8 mouse cellular contexts compared by ENCODE assay signal in genomic region chr7:16783224-16783688, GRCm38 (mm10). TPM values are rescaled to one million over a fixed set of nuclear protein-coding genes. Genes with fewer than 3 reads are reported as not detected.
DNase-seq lines count a peak whose midpoint lies in the region; ATAC-seq lines count a peak whose summit lies in the region.

No protein-coding gene starts in this region.

- 22% methylated on average over 10 of the region's 10 CpGs for WGBS in forebrain, embryonic 16.5 days
- WGBS in kidney, embryonic 14.5 days, result 22% methylated on average over 10 of the region's 10 CpGs
- 24% methylated on average over 9 of the region's 10 CpGs for WGBS in macrophage (ENCODE audit: missing documents)

- peak overlapping the region; percentile 56; the same call in 1 of the 2 replicates for H3K4me3 ChIP-seq in forebrain, embryonic 16.5 days (replicated peaks; ENCODE audit: low read length)
- peak overlapping the region; percentile 62 for H3K4me3 ChIP-seq in kidney, embryonic 14.5 days (ENCODE audit: low read length)
- peak overlapping the region; percentile 72 for H3K4me3 ChIP-seq in macrophage (ENCODE audit: inconsistent target)

- no peaks in the 10 kb centered on the region for H3K9me3 ChIP-seq in forebrain, embryonic 16.5 days (ENCODE audit: control insufficient read depth, low read length)
- H3K9me3 ChIP-seq in kidney, embryonic 14.5 days (ENCODE audit: control insufficient read depth, low read length), result no peaks in the 10 kb centered on the region

- no peaks in the 10 kb centered on the region for H3K36me3 ChIP-seq in forebrain, embryonic 16.5 days (ENCODE audit: control insufficient read depth, insufficient read depth)
- H3K36me3 ChIP-seq in kidney, embryonic 14.5 days (ENCODE audit: control insufficient read depth, insufficient read depth, low read length), result peaks cover 7% of the 10 kb centered on the region; the same call in 1 of the 2 replicates
- no peaks in the 10 kb centered on the region for H3K36me3 ChIP-seq in macrophage (ENCODE audit: inconsistent target)

- 0 out of 2 replicates have a peak overlapping the region, but pooled peaks have one; percentile 6 for H3K9ac ChIP-seq in forebrain, embryonic 16.5 days (replicated peaks; ENCODE audit: low read depth, low read length)
- H3K9ac ChIP-seq in kidney, embryonic 14.5 days (ENCODE audit: low read depth, low read length), result peak overlapping the region; percentile 77

- H3K27me3 ChIP-seq in forebrain, embryonic 16.5 days (replicated peaks; ENCODE audit: control insufficient read depth, insufficient read depth, low read length), result no peaks in the 10 kb centered on the region
- H3K27me3 ChIP-seq in kidney, embryonic 14.5 days (ENCODE audit: control insufficient read depth, insufficient read depth, low read length), result no peaks in the 10 kb centered on the region

- peaks cover 25% of the 10 kb centered on the region for H3K4me1 ChIP-seq in forebrain, embryonic 16.5 days (replicated peaks; ENCODE audit: control insufficient read depth, insufficient read depth, low read length)
- H3K4me1 ChIP-seq in kidney, embryonic 14.5 days (ENCODE audit: control insufficient read depth, insufficient read depth, low read length), result peaks cover 22% of the 10 kb centered on the region

- peaks cover 28% of the 10 kb centered on the region for H3K79me2 ChIP-seq in macrophage (ENCODE audit: inconsistent target)

- no peak for ATAC-seq in forebrain, embryonic 16.5 days
- ATAC-seq in kidney, embryonic 14.5 days (ENCODE audit: low FRiP score, low TSS enrichment), result no peak

- no peak overlapping the region for H3K27ac ChIP-seq in forebrain, embryonic 16.5 days (ENCODE audit: low read length)
- 0 out of 2 replicates have a peak overlapping the region, but pooled peaks have one; percentile 11 for H3K27ac ChIP-seq in kidney, embryonic 14.5 days (ENCODE audit: low read depth, low read length)
- peak overlapping the region; percentile 59 for H3K27ac ChIP-seq in macrophage

- peak overlapping the region; percentile 96 for H3K4me2 ChIP-seq in forebrain, embryonic 16.5 days (ENCODE audit: low read length)
- H3K4me2 ChIP-seq in kidney, embryonic 14.5 days (replicated peaks; ENCODE audit: low read depth, low read length), result peak overlapping the region; percentile 88

- DNase-seq in heart, adult 18-20 months, result peak; percentile 41 to 47
- no peak for DNase-seq in heart, postnatal 25 days (ENCODE audit: low spot score)
- DNase-seq in spleen, postnatal 10 days (ENCODE audit: low spot score in 2 of 2), result peak; percentile 73 to 85
- DNase-seq in cerebellum, postnatal 4 days (ENCODE audit: low spot score in 2 of 2), result no peak
- no peak for DNase-seq in adrenal gland, postnatal 14 days

- intact Hi-C loops in heart, postnatal 25 days (cut with DNase I), result loop anchor here (2.0 kb wide), 1 partner anchor 22 kb away; no protein-coding TSS in a partner anchor

RNA-seq across cellular contexts. Expression of gene Slc1a5, which starts 2.1 kb away (rescaled TPM):
- 10 to 100 TPM; 13.0 to 26.3 TPM for total RNA-seq in heart, adult 18-20 months (2021)
- 10 to 100 TPM; 18.5 to 22.8 TPM for total RNA-seq in heart, postnatal 25 days (2021)
- 9.8 and 10.7 TPM in 2 replicates for polyA plus RNA-seq in forebrain, embryonic 16.5 days (2015; fragmentation: Nextera tagmentation; extraction: Ambion mirVana)
- 30.2 and 36.1 TPM in 2 replicates for polyA plus RNA-seq in kidney, embryonic 14.5 days (2014; fragmentation: Nextera tagmentation; extraction: Ambion mirVana)
- 10 to 100 TPM; 10.7 to 39.0 (median 19.8) TPM for total RNA-seq in macrophage (2018; cell fraction: chromatin; rRNA removed)
- total RNA-seq in macrophage (2018; cell fraction: cytosol; rRNA removed), result 10 to 100 TPM in 4 of 26 experiments, 1 to 10 TPM in 22; 3.3 to 11.9 (median 7.5) TPM
- total RNA-seq in macrophage (2018; cell fraction: nucleus; rRNA removed), result 10 to 100 TPM; 11.1 to 88.3 (median 26.6) TPM
- polyA plus RNA-seq in macrophage (2018), result 4.0 to 23.3 TPM (median 15.1 TPM) in 3 replicates
- 120 and 160 TPM in 2 replicates for total RNA-seq in adrenal gland, postnatal 14 days (2021)

RNA-seq across cellular contexts. Expression of gene Strn4, which starts 32.4 kb away (rescaled TPM):
- total RNA-seq in heart, adult 18-20 months (2021), result 10 to 100 TPM; 50.3 to 60.0 TPM
- total RNA-seq in heart, postnatal 25 days (2021), result 10 to 100 TPM; 54.8 to 65.5 TPM
- polyA plus RNA-seq in forebrain, embryonic 16.5 days (2015; fragmentation: Nextera tagmentation; extraction: Ambion mirVana), result 189 and 204 TPM in 2 replicates
- polyA plus RNA-seq in kidney, embryonic 14.5 days (2014; fragmentation: Nextera tagmentation; extraction: Ambion mirVana), result 75.5 and 111 TPM in 2 replicates
- 100 to 1,000 TPM in 24 of 26 experiments, 10 to 100 TPM in 2; 81.7 to 358 (median 193) TPM for total RNA-seq in macrophage (2018; cell fraction: chromatin; rRNA removed)
- 10 to 100 TPM; 30.5 to 51.8 (median 41.1) TPM for total RNA-seq in macrophage (2018; cell fraction: cytosol; rRNA removed)
- total RNA-seq in macrophage (2018; cell fraction: nucleus; rRNA removed), result 100 to 1,000 TPM in 11 of 26 experiments, 10 to 100 TPM in 15; 51.2 to 188 (median 95.8) TPM
- 26.7 to 43.9 TPM (median 39.6 TPM) in 3 replicates for polyA plus RNA-seq in macrophage (2018)
- 71.1 and 71.7 TPM in 2 replicates for total RNA-seq in adrenal gland, postnatal 14 days (2021)

RNA-seq across cellular contexts. Expression of gene Fkrp, which starts 33.3 kb away (rescaled TPM):
- 10 to 100 TPM; 49.1 to 53.1 TPM for total RNA-seq in heart, adult 18-20 months (2021)
- 10 to 100 TPM; 46.2 to 48.0 TPM for total RNA-seq in heart, postnatal 25 days (2021)
- 23.1 and 29.0 TPM in 2 replicates for polyA plus RNA-seq in forebrain, embryonic 16.5 days (2015; fragmentation: Nextera tagmentation; extraction: Ambion mirVana)
- polyA plus RNA-seq in kidney, embryonic 14.5 days (2014; fragmentation: Nextera tagmentation; extraction: Ambion mirVana), result 23.6 and 31.1 TPM in 2 replicates
- total RNA-seq in macrophage (2018; cell fraction: chromatin; rRNA removed), result 10 to 100 TPM in 24 of 26 experiments, 1 to 10 TPM in 2; 6.6 to 22.3 (median 15.6) TPM
- 10 to 100 TPM; 13.5 to 30.2 (median 19.0) TPM for total RNA-seq in macrophage (2018; cell fraction: cytosol; rRNA removed)
- 10 to 100 TPM; 18.6 to 38.5 (median 25.3) TPM for total RNA-seq in macrophage (2018; cell fraction: nucleus; rRNA removed)
- polyA plus RNA-seq in macrophage (2018), result 17.4 to 25.4 TPM (median 20.5 TPM) in 3 replicates
- total RNA-seq in adrenal gland, postnatal 14 days (2021), result 23.8 and 25.1 TPM in 2 replicates

RNA-seq across cellular contexts. Expression of gene Ap2s1, which starts 45.0 kb away (rescaled TPM):
- total RNA-seq in heart, adult 18-20 months (2021), result 10 to 100 TPM; 66.9 to 78.5 TPM
- total RNA-seq in heart, postnatal 25 days (2021), result 10 to 100 TPM; 80.9 to 87.9 TPM
- polyA plus RNA-seq in forebrain, embryonic 16.5 days (2015; fragmentation: Nextera tagmentation; extraction: Ambion mirVana), result 364 and 377 TPM in 2 replicates
- polyA plus RNA-seq in kidney, embryonic 14.5 days (2014; fragmentation: Nextera tagmentation; extraction: Ambion mirVana), result 270 and 336 TPM in 2 replicates
- 10 to 100 TPM; 12.2 to 62.3 (median 35.4) TPM for total RNA-seq in macrophage (2018; cell fraction: chromatin; rRNA removed)
- 100 to 1,000 TPM; 319 to 543 (median 416) TPM for total RNA-seq in macrophage (2018; cell fraction: cytosol; rRNA removed)
- 100 to 1,000 TPM in 13 of 26 experiments, 10 to 100 TPM in 13; 51.2 to 167 (median 99.3) TPM for total RNA-seq in macrophage (2018; cell fraction: nucleus; rRNA removed)
- polyA plus RNA-seq in macrophage (2018), result 207 to 606 TPM (median 518 TPM) in 3 replicates
- 130 and 147 TPM in 2 replicates for total RNA-seq in adrenal gland, postnatal 14 days (2021)

RNA-seq across cellular contexts. Expression of gene Prkd2, which starts 59.4 kb away (rescaled TPM):
- total RNA-seq in heart, adult 18-20 months (2021), result 10 to 100 TPM; 19.7 to 22.2 TPM
- total RNA-seq in heart, postnatal 25 days (2021), result 10 to 100 TPM; 18.0 to 22.9 TPM
- polyA plus RNA-seq in forebrain, embryonic 16.5 days (2015; fragmentation: Nextera tagmentation; extraction: Ambion mirVana), result 6.6 TPM in 2 replicates
- 10.9 and 15.7 TPM in 2 replicates for polyA plus RNA-seq in kidney, embryonic 14.5 days (2014; fragmentation: Nextera tagmentation; extraction: Ambion mirVana)
- total RNA-seq in macrophage (2018; cell fraction: chromatin; rRNA removed), result 10 to 100 TPM in 18 of 26 experiments, 1 to 10 TPM in 8; 3.4 to 27.0 (median 12.2) TPM
- 1 to 10 TPM; 2.7 to 8.6 (median 5.6) TPM for total RNA-seq in macrophage (2018; cell fraction: cytosol; rRNA removed)
- total RNA-seq in macrophage (2018; cell fraction: nucleus; rRNA removed), result 10 to 100 TPM in 10 of 26 experiments, 1 to 10 TPM in 16; 3.1 to 15.4 (median 7.7) TPM
- polyA plus RNA-seq in macrophage (2018), result 3.7 to 6.1 TPM (median 4.8 TPM) in 3 replicates
- 25.0 and 35.4 TPM in 2 replicates for total RNA-seq in adrenal gland, postnatal 14 days (2021)

Comparison
In these comparisons a context has a peak if more than half of its experiments do, and no peak if none do; other contexts are left out.
1. DNase-seq: peak in heart, adult 18-20 months (2 of 2) and spleen, postnatal 10 days (2 of 2); none in heart, postnatal 25 days (single experiment), cerebellum, postnatal 4 days (0 of 2) and adrenal gland, postnatal 14 days (single experiment).
2. Peak in every context shown above with its lines, with median percentiles within 50 percentile points of each other: H3K4me3 ChIP-seq.